Mouse (Mus musculus) intestine, embryonic 14.5 days (tissue): ENCODE data around the gene Ttll11. TPM values are rescaled to one million over a fixed set of nuclear protein-coding genes. Genes with fewer than 3 reads are reported as not detected.

Source experiments
- ATAC-seq: fragments of 200-750 bp; cut with Nextera tagmentation; replicated peaks from 2 replicates; pipeline ENCODE4 v1.8.0; 2017; ENCODE audit warnings: low read depth, moderate number of reproducible peaks, moderate TSS enrichment, moderate library complexity; ENCODE audit not compliant: low FRiP score, low TSS enrichment
- DNase-seq: peaks from one replicate; pipeline ENCODE4 v3.0.0-alpha.2; 2018; ENCODE audit warnings: low spot score
- H3K27ac ChIP-seq: fragments of 300-500 bp; sonication (generic); 2 replicates; pipeline ENCODE4 v1.5.1; 2014; ENCODE audit warnings: low read depth, mild to moderate bottlenecking, control low read depth
- H3K27me3 ChIP-seq: fragments of 300-500 bp; sonication (generic); replicated peaks from 2 replicates; pipeline ENCODE4 v1.6.1; 2014; ENCODE audit warnings: low read length, control low read depth; ENCODE audit not compliant: control insufficient read depth, insufficient read depth
- H3K36me3 ChIP-seq: fragments of 300-500 bp; sonication (generic); 2 replicates; pipeline ENCODE4 v1.6.1; 2014; ENCODE audit warnings: low read length, control low read depth; ENCODE audit not compliant: control insufficient read depth, insufficient read depth
- H3K4me1 ChIP-seq: fragments of 300-500 bp; sonication (generic); replicated peaks from 2 replicates; pipeline ENCODE4 v1.6.1; 2014; ENCODE audit warnings: low read length, control low read depth, mixed read lengths; ENCODE audit not compliant: control insufficient read depth, insufficient read depth
- H3K4me2 ChIP-seq: fragments of 300-500 bp; sonication (generic); 2 replicates; pipeline ENCODE4 v1.6.1; 2014; ENCODE audit warnings: low read length
- H3K4me3 ChIP-seq: fragments of 300-500 bp; sonication (generic); 2 replicates; pipeline ENCODE4 v1.5.1; 2014; ENCODE audit warnings: low read depth, low read length, control low read depth, mixed read lengths
- H3K9ac ChIP-seq: fragments of 300-500 bp; sonication (generic); 2 replicates; pipeline ENCODE4 v1.6.1; 2014; ENCODE audit warnings: mild to moderate bottlenecking, low read length
- H3K9me3 ChIP-seq: fragments of 300-500 bp; sonication (generic); 2 replicates; pipeline ENCODE4 v1.6.1; 2016; ENCODE audit warnings: low read length, control low read depth; ENCODE audit not compliant: control insufficient read depth
- WGBS: fragments of 180-500 bp; shearing (Covaris S2); extraction: QIAGEN DNeasy Blood & Tissue Kit; methylation state at CpG from one replicate; pipeline ENCODE4 v1.1.7; 2014; 5-methylcytosine and 5-hydroxymethylcytosine counted together
- polyA plus RNA-seq: library from polyadenylated mRNA; unstranded; fragments of >200 nt; fragmentation: Nextera tagmentation; extraction: Ambion mirVana; gene quantifications from 2 replicates; pipeline ENCODE4 v1.2.1, GENCODE M21; 2014

Ttll11 gene
- polyA plus RNA-seq, 1 experiment from 2014 or later, result 0.92 TPM

DNA sequence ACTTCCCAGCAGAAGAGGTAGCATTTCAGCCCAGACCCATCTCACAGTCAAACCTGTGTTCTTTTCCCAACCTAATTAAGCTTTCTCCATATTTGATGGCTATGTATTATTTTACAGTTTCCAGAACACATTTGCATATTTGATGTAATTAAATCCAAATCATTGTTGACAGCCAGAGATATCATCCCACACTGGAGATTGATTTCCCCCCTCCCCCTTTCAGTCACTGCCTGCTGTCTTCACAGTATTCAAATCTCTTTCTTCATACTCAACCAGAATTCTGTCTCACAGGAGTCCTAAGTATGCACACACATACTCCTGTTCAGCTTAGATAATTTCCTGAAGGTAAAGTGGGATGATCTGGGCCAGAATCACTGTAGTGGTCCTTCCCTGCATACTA is 218.8 kb downstream of the Ttll11 start:
- DNase-seq (no peak), ATAC-seq (no peak)
- H3K4me3 ChIP-seq, result no peak overlapping the region
- no peak overlapping the region for H3K9ac ChIP-seq
- H3K9me3 ChIP-seq, result no peaks in the 10 kb centered on the region
- H3K4me2 ChIP-seq, result no peak overlapping the region
- H3K36me3 ChIP-seq, result no peaks in the 10 kb centered on the region
- no peaks in the 10 kb centered on the region for H3K4me1 ChIP-seq
- no peaks in the 10 kb centered on the region for H3K27me3 ChIP-seq
- no peak overlapping the region for H3K27ac ChIP-seq

DNA sequence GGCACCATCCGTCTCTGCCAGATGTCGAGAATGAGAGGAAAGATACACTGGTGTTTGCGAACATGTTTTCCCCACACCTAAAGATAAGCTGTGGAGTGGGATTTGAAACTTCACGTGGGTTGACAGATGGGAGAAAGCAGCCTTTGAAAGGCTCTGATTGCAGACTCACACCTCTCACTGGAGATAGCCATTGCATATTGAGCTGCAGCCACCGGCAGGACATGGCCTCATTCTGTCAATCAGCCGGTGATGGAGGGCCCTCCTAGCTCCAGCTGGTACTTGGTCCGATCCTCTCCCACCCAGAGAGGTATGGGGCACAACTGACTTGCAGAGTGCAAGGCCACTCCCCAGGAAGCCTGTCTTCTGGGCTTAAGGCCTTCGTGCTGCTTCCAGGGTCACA is 219.4 kb downstream of the Ttll11 start:
- ATAC-seq (no peak), DNase-seq (no peak)
- Histone ChIP-seq H3K27me3 (no peaks in the 10 kb centered on the region), H3K9me3 (no peaks in the 10 kb centered on the region), H3K4me1 (no peaks in the 10 kb centered on the region), H3K4me3 (no peak overlapping the region), H3K27ac (no peak overlapping the region), H3K36me3 (no peaks in the 10 kb centered on the region), H3K9ac (no peak overlapping the region), H3K4me2 (no peak overlapping the region)
- 60% methylated on average over 8 of the region's 8 CpGs for WGBS

DNA sequence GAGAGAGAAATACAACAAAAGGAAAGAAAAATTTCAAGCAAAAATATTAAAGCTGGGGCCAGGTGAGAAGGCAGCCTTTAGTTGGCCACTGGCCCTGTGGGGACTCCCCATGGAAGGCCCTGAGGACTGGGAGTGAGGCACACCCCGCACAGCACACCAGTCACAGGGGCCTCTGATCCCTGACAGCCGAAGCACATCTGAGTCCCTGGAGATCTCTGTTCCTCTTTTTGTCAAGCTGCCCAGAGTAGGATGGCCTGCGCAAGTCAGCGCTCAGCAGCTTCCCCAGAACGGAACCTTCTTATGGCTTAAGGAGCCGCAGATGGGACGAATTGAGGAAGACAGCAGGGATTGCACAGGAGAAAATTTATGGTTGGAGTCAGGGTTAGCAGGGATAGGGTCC is 223.2 kb downstream of the Ttll11 start:
- Histone ChIP-seq H3K27me3 (no peaks in the 10 kb centered on the region), H3K4me1 (no peaks in the 10 kb centered on the region), H3K4me3 (no peak overlapping the region), H3K27ac (no peak overlapping the region), H3K9me3 (no peaks in the 10 kb centered on the region), H3K9ac (no peak overlapping the region), H3K36me3 (no peaks in the 10 kb centered on the region), H3K4me2 (no peak overlapping the region)
- no peak for ATAC-seq
- 72% methylated on average over 7 of the region's 7 CpGs for WGBS
- no peak for DNase-seq

DNA sequence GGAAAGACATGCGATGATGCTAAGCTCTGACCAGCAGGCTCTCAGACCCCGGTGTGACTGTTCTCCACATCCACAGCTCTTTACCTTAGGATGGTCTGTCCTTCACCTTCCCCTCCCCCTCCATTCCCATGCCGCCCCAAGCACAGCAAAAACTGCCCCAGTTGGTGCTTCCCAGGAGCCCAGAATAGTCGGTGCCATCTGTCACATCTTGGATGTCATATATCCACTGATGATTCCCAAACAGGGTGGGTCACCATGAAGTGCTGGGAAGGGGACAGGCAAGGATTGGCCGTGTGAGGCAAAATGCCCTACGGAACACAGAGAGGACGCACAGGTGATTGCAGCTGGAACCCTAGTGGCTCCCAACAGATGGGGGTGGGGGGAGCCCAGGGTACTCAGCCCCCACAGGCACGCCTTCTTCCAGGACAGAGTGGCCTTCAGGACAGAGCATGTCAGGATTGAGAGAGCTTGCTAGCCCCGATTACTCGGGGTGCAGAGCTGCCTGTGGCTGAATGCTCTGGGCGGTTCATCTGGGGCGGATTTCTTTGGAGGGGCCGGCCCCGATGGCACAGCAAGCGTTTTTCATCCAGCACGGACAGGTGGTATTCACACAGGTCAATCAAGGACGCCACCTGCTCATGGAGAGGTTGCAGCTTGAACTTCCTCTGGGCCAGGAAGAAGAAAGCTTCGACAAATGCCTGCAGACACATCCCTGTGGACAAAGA is 227.8 kb downstream of the Ttll11 start:
- Histone ChIP-seq H3K27me3 (no peaks in the 10 kb centered on the region), H3K9ac (no peak overlapping the region), H3K4me3 (no peak overlapping the region), H3K36me3 (no peaks in the 10 kb centered on the region), H3K27ac (no peak overlapping the region), H3K4me1 (peaks cover 3% of the 10 kb centered on the region; the same call in 1 of the 2 replicates), H3K9me3 (no peaks in the 10 kb centered on the region), H3K4me2 (no peak overlapping the region)
- DNase-seq (no peak), ATAC-seq (no peak)
- 76% methylated on average over 18 of the region's 18 CpGs for WGBS

DNA sequence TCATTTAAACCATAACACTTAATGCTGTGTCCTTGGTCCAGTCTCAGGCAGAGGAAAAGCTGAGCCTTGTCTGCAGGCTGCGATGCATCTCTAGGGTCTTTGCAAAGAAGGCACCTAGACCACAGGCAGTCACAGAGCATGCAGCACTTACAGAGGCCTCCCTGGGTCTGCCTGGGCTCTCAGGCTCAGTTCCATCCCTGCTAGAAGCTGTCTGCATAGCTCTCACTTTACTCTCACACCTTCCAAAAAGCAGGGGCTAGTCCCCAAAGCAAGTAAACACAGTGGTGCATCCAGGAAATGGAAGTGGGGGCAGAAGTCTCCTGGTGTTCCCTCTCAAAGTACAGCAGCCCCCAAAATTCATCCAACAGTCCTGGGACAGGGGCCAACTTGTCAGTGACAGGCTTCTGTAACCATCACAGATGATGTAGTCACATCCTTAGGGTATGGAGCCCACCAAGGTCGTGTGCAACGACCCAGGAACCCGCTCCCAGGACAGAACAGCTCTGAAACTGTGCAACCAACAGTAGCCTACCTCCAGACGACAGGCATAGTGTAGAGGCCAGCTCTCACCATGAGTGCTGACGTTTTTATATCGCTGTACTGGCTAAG is 229.1 kb downstream of the Ttll11 start:
- no peak for DNase-seq
- Histone ChIP-seq H3K27me3 (no peaks in the 10 kb centered on the region), H3K4me3 (no peak overlapping the region), H3K9me3 (no peaks in the 10 kb centered on the region), H3K36me3 (no peaks in the 10 kb centered on the region), H3K4me2 (no peak overlapping the region), H3K9ac (no peak overlapping the region), H3K27ac (no peak overlapping the region), H3K4me1 (peaks cover 8% of the 10 kb centered on the region)
- ATAC-seq, result no peak
- WGBS, result 66% methylated on average over 7 of the region's 7 CpGs

DNA sequence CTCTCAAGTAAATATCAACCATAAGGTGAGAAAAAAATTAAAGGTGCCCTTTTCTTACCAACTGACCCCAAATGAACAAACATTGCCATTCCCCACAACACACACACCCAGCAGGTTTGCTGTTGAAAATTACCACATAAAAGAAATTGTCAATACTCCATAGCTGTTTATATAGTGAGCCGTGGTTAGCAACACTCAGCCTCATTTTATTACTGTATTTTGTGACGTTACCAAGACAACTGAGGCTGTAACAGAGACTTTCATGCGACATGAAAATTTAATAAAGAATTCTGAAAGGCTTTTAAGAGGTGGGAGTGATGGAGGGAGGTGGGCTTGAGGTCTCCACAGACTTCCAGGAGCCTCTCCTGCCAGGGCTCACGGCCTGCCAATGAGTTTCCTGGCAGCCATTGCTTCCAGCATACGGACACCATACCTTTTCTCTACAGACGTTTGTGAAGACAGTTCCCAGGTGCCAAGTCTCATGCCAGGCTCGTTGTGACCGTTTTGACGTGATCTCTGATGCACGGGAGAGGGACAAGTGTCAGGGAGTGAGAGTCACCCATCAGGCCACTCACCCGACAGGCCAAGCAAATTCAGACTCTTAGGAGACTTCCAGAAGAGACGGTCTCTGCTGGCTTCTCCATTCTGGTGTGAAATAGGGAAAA is 232.2 kb downstream of the Ttll11 start:
- no peak overlapping the region for H3K27ac ChIP-seq
- H3K9ac ChIP-seq, result no peak overlapping the region
- peaks cover 8% of the 10 kb centered on the region for H3K4me1 ChIP-seq
- H3K4me3 ChIP-seq, result no peak overlapping the region
- no peaks in the 10 kb centered on the region for H3K36me3 ChIP-seq
- no peak overlapping the region for H3K4me2 ChIP-seq
- WGBS, result 64% methylated on average over 12 of the region's 12 CpGs
- no peaks in the 10 kb centered on the region for H3K9me3 ChIP-seq
- H3K27me3 ChIP-seq, result no peaks in the 10 kb centered on the region
- ATAC-seq (no peak), DNase-seq (no peak)

DNA sequence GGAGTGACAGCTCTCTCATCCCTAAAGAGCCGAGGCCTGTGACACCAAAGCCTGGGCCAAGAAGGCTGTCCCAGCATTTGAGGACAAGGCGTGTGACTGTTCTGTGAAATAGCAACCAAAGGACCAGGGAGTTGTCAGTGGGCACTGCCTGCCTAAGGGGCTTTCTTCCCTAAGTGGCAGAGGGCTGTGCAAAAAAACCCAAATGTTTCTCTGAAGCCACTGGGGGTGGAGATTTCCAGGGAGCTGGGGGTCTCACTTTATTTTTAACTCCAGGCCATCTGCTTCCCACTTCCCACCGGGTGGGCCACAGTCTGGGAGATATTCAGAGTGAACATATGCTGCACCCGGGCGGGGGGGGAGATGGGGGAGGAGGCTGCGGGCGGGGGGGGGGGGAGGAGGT is 233.1 kb downstream of the Ttll11 start:
- DNase-seq, result no peak
- no peaks in the 10 kb centered on the region for H3K9me3 ChIP-seq
- H3K4me3 ChIP-seq, result no peak overlapping the region
- H3K27me3 ChIP-seq, result no peaks in the 10 kb centered on the region
- H3K36me3 ChIP-seq, result no peaks in the 10 kb centered on the region
- no peak for ATAC-seq
- H3K4me1 ChIP-seq, result peaks cover 8% of the 10 kb centered on the region
- no peak overlapping the region for H3K4me2 ChIP-seq
- WGBS, result 34% methylated on average over 4 of the region's 7 CpGs
- H3K9ac ChIP-seq, result no peak overlapping the region
- no peak overlapping the region for H3K27ac ChIP-seq

DNA sequence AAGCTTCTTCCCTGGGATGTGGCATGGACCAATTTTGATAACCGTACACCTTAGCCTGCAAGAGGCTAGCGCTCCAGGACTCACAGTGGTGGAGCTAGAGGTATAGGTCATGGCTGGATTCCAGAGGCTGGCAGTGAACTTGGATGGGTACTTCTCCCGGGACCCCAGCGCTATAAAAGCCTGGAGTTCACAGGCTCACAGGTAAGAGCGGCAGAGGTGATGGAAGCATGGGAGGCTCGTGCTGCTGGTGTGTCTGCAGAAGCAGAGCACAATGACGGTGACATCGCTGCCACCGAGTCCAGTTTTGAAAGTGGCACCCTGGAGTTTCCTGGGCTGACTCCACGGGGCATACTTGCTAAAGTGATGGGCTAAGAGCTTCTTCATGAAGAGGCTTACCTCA is 233.8 kb downstream of the Ttll11 start:
- WGBS, result 85% methylated on average over 10 of the region's 10 CpGs
- no peaks in the 10 kb centered on the region for H3K27me3 ChIP-seq
- no peaks in the 10 kb centered on the region for H3K9me3 ChIP-seq
- ATAC-seq, result no peak
- H3K4me3 ChIP-seq, result no peak overlapping the region
- DNase-seq, result no peak
- H3K4me1 ChIP-seq, result peaks cover 8% of the 10 kb centered on the region
- H3K4me2 ChIP-seq, result no peak overlapping the region
- H3K36me3 ChIP-seq, result no peaks in the 10 kb centered on the region
- H3K9ac ChIP-seq, result no peak overlapping the region
- H3K27ac ChIP-seq, result no peak overlapping the region
